Mouse (Mus musculus) cerebellum, adult 9-10 months (tissue): Measurements from ENCODE around the gene Dnttip1.

Source experiments
- DNase-seq: peaks from one replicate; pipeline ENCODE4 v3.0.0; 2022

Gene Dnttip1

GRCm38 (mm10) chr2:164754800-164755199 is 9.0 kb downstream of the Dnttip1 start:
- DNase-seq = peak; percentile 3

- no peak for DNase-seq
These were observed 12.1 kb downstream of the Dnttip1 start for GRCm38 (mm10) chr2:164757841-164758240.

- DNase-seq = no peak
These were observed 12.9 kb downstream of the Dnttip1 start for GRCm38 (mm10) chr2:164758692-164759091.

- no peak for DNase-seq
These were observed 14.5 kb downstream of the Dnttip1 start for GRCm38 (mm10) chr2:164760059-164760833.

GRCm38 (mm10) chr2:164761502-164761901 is 15.7 kb downstream of the Dnttip1 start:
- DNase-seq = peak; percentile 37

- DNase-seq = no peak
These were observed 16.2 kb downstream of the Dnttip1 start for GRCm38 (mm10) chr2:164761971-164762370.

GRCm38 (mm10) chr2:164762593-164762992 is 16.8 kb downstream of the Dnttip1 start:
- no peak for DNase-seq

- DNase-seq = no peak
These were observed 20.1 kb downstream of the Dnttip1 start for GRCm38 (mm10) chr2:164765841-164766240.

- peak; percentile 31 for DNase-seq
These were observed 22.2 kb downstream of the Dnttip1 start for GRCm38 (mm10) chr2:164767812-164768540.

GRCm38 (mm10) chr2:164769258-164770037 is 23.7 kb downstream of the Dnttip1 start, which contains the start of gene Ube2c:
Ube2c (plus strand) TSS chr2:164769898.
- DNase-seq = peak; percentile 99

GRCm38 (mm10) chr2:164770279-164770678 is 24.5 kb downstream of the Dnttip1 start:
- peak; percentile 20 for DNase-seq

GRCm38 (mm10) chr2:164771123-164771522 is 25.3 kb downstream of the Dnttip1 start:
- peak; percentile 11 for DNase-seq

- no peak for DNase-seq
These were observed 27.6 kb downstream of the Dnttip1 start for GRCm38 (mm10) chr2:164773229-164773988.

- DNase-seq = no peak
These were observed 28.2 kb downstream of the Dnttip1 start for GRCm38 (mm10) chr2:164773989-164774364.

GRCm38 (mm10) chr2:164776130-164776529 is 30.3 kb downstream of the Dnttip1 start:
- no peak for DNase-seq

- no peak for DNase-seq
These were observed 31.0 kb downstream of the Dnttip1 start for GRCm38 (mm10) chr2:164776801-164777200.

- no peak for DNase-seq
These were observed 31.6 kb downstream of the Dnttip1 start for GRCm38 (mm10) chr2:164777246-164778014.

- no peak for DNase-seq
These were observed 32.2 kb downstream of the Dnttip1 start for GRCm38 (mm10) chr2:164778015-164778287.

- DNase-seq = peak; percentile 39
These were observed 33.0 kb downstream of the Dnttip1 start for GRCm38 (mm10) chr2:164778809-164779208.

GRCm38 (mm10) chr2:164779481-164780086 is 33.8 kb downstream of the Dnttip1 start, which contains the start of gene Tnnc2:
Tnnc2 (minus strand) TSS chr2:164779967.
- DNase-seq = no peak

- no peak for DNase-seq
These were observed 36.1 kb downstream of the Dnttip1 start for GRCm38 (mm10) chr2:164781876-164782275.
